8 mouse cellular contexts compared by ENCODE assay signal in the genomic region with DNA sequence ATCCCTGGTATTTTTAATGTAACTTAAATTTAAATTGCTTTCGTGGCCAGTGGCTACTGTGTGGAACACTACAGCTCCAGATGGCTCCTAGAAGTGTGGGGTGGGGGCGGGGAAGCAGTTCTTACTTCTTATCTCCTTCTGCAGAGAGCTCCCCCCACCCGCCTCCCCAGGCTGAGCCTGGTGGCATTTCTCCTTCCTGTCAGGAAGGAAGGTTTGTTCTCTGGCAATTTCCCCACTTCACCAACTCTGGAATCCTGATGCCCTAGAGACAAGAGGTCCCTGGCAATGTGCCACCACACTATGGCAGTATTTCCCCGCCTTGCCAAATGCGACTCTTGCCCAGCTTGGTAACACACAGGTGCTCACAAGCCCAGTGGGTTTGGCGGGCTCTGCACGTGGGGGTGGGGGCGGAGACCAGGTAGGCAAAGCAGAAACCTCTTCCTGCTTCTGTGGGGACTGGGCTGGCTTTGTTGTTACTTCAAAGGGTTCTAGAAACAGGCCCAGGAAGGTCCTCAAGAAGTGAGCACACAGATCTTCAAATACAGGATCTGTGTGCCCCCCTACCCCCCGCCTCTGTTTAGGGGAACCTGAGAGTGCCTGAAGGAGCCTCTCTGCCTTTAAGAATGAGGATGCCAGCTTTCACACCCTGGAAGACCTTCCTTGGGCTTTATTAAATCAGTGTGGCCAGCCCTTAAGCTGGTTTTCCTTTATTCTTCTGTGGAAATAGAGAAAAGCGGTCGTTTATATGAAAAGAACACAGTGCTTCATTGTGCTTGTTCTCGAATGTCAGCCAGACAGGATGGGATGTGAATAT. TPM values are rescaled to one million over a fixed set of nuclear protein-coding genes. Genes with fewer than 3 reads are reported as not detected.
DNase-seq lines count a peak whose midpoint lies in the region; ATAC-seq lines count a peak whose summit lies in the region.

No protein-coding gene starts in this region.

- H3K27me3 ChIP-seq in midbrain, embryonic 10.5 days (ENCODE audit: low read depth, poor library complexity, severe bottlenecking), result no peaks in the 10 kb centered on the region
- no peaks in the 10 kb centered on the region for H3K27me3 ChIP-seq in midbrain, embryonic 11.5 days (ENCODE audit: control insufficient read depth, insufficient read depth, low read length)
- H3K27me3 ChIP-seq in midbrain, embryonic 13.5 days, result no peaks in the 10 kb centered on the region

- DNase-seq in midbrain, embryonic 10.5 days (ENCODE audit: low spot score), result no peak
- DNase-seq in midbrain, embryonic 11.5 days (ENCODE audit: low spot score, missing footprints), result no peak
- peak; percentile 70 to 75 for DNase-seq in cerebellum, postnatal 10 days
- DNase-seq in heart, postnatal 14 days, result peak; percentile 54 to 66
- DNase-seq in kidney, postnatal 4 days, result peak; percentile 76 to 84
- peak; percentile 88 to 93 for DNase-seq in thymus, postnatal 36 days
- DNase-seq in gastrocnemius, postnatal 10 days, result no peak

- 65% methylated on average over 12 of the region's 12 CpGs for WGBS in midbrain, embryonic 10.5 days
- 69% methylated on average over 12 of the region's 12 CpGs for WGBS in midbrain, embryonic 11.5 days
- 63% methylated on average over 12 of the region's 12 CpGs for WGBS in midbrain, embryonic 13.5 days

- H3K4me1 ChIP-seq in midbrain, embryonic 10.5 days, result peaks cover 38% of the 10 kb centered on the region
- H3K4me1 ChIP-seq in midbrain, embryonic 11.5 days (ENCODE audit: control insufficient read depth, insufficient read depth, low read length), result peaks cover 11% of the 10 kb centered on the region
- peaks cover 42% of the 10 kb centered on the region for H3K4me1 ChIP-seq in midbrain, embryonic 13.5 days (replicated peaks)

- no peak overlapping the region for H3K4me2 ChIP-seq in midbrain, embryonic 11.5 days
- H3K4me2 ChIP-seq in midbrain, embryonic 13.5 days (replicated peaks), result no peak overlapping the region

- H3K27ac ChIP-seq in midbrain, embryonic 10.5 days (replicated peaks), result peak overlapping the region; percentile 62; the same call in 1 of the 2 replicates
- H3K27ac ChIP-seq in midbrain, embryonic 11.5 days (ENCODE audit: low read depth, low read length), result no peak overlapping the region
- H3K27ac ChIP-seq in midbrain, embryonic 13.5 days, result peak overlapping the region; percentile 69

- intact Hi-C loops in heart, postnatal 14 days (cut with DNase I), result loop anchor here (2.0 to 10.0 kb wide), 4 partner anchors 25 to 287 kb away; a partner anchor contains a TSS

- no peak overlapping the region for H3K9ac ChIP-seq in midbrain, embryonic 11.5 days (ENCODE audit: low read length)
- H3K9ac ChIP-seq in midbrain, embryonic 13.5 days (replicated peaks), result no peak overlapping the region

- no peaks in the 10 kb centered on the region for H3K36me3 ChIP-seq in midbrain, embryonic 10.5 days
- no peaks in the 10 kb centered on the region for H3K36me3 ChIP-seq in midbrain, embryonic 11.5 days (ENCODE audit: control insufficient read depth, insufficient read depth, low read length)
- H3K36me3 ChIP-seq in midbrain, embryonic 13.5 days, result no peaks in the 10 kb centered on the region

- ATAC-seq in midbrain, embryonic 11.5 days (ENCODE audit: low FRiP score), result no peak
- ATAC-seq in midbrain, embryonic 13.5 days, result no peak

- no peak overlapping the region for H3K4me3 ChIP-seq in midbrain, embryonic 10.5 days
- no peak overlapping the region for H3K4me3 ChIP-seq in midbrain, embryonic 11.5 days (ENCODE audit: low read depth, low read length)
- H3K4me3 ChIP-seq in midbrain, embryonic 13.5 days (replicated peaks), result no peak overlapping the region

- H3K9me3 ChIP-seq in midbrain, embryonic 10.5 days (replicated peaks), result no peaks in the 10 kb centered on the region
- no peaks in the 10 kb centered on the region for H3K9me3 ChIP-seq in midbrain, embryonic 11.5 days (ENCODE audit: control insufficient read depth, low read length)
- H3K9me3 ChIP-seq in midbrain, embryonic 13.5 days, result no peaks in the 10 kb centered on the region

RNA-seq across cellular contexts. Expression of a gene that starts 4.4 kb away (rescaled TPM):
- polyA plus RNA-seq in midbrain, embryonic 10.5 days (2016; fragmentation: Nextera tagmentation; extraction: Ambion mirVana), result 1.4 and 1.5 TPM in 2 replicates
- polyA plus RNA-seq in midbrain, embryonic 11.5 days (2014; fragmentation: Nextera tagmentation; extraction: Ambion mirVana), result 0.65 and 0.79 TPM in 2 replicates
- total RNA-seq in heart, postnatal 14 days (2021), result not detected
- 2.9 and 3.4 TPM in 2 replicates for polyA plus RNA-seq in midbrain, embryonic 13.5 days (2015; fragmentation: Nextera tagmentation; extraction: Ambion mirVana)
- total RNA-seq in gastrocnemius, postnatal 10 days (2021), result not detected

RNA-seq across cellular contexts. Expression of a gene that starts 28.9 kb away (rescaled TPM):
- 24.6 and 38.7 TPM in 2 replicates for polyA plus RNA-seq in midbrain, embryonic 10.5 days (2016; fragmentation: Nextera tagmentation; extraction: Ambion mirVana)
- polyA plus RNA-seq in midbrain, embryonic 11.5 days (2014; fragmentation: Nextera tagmentation; extraction: Ambion mirVana), result 22.6 and 23.8 TPM in 2 replicates
- 100 to 1,000 TPM; 252 to 259 TPM for total RNA-seq in heart, postnatal 14 days (2021)
- polyA plus RNA-seq in midbrain, embryonic 13.5 days (2015; fragmentation: Nextera tagmentation; extraction: Ambion mirVana), result 53.2 and 54.4 TPM in 2 replicates
- total RNA-seq in gastrocnemius, postnatal 10 days (2021), result 100 to 1,000 TPM; 300 to 302 TPM

Comparison
In these comparisons a context has a peak if more than half of its experiments do, and no peak if none do; other contexts are left out.
1. DNase-seq: peak in cerebellum, postnatal 10 days (2 of 2), heart, postnatal 14 days (2 of 2), kidney, postnatal 4 days (2 of 2) and thymus, postnatal 36 days (2 of 2); none in midbrain, embryonic 10.5 days (single experiment), midbrain, embryonic 11.5 days (single experiment) and gastrocnemius, postnatal 10 days (single experiment).